Mouse (Mus musculus) gastrocnemius, postnatal 4 days (tissue): ENCODE data around the gene Duox2. TPM values are rescaled to one million over a fixed set of nuclear protein-coding genes. Genes with fewer than 3 reads are reported as not detected.

Experiments
- DNase-seq, 2 experiments: peaks; one replicate each; pipeline ENCODE4 v3.0.0; 2021 to 2022; ENCODE audit warnings: low spot score in 2 of 2, mixed read lengths in 2 of 2
- total RNA-seq, 2 experiments: library from RNA; stranded (reverse); gene quantifications; 2 replicates each; pipeline ENCODE4 v1.2.3; 2021

The Duox2 gene
- total RNA-seq, 2 experiments from 2014 or later = 0.34 to 0.86 TPM

DNA sequence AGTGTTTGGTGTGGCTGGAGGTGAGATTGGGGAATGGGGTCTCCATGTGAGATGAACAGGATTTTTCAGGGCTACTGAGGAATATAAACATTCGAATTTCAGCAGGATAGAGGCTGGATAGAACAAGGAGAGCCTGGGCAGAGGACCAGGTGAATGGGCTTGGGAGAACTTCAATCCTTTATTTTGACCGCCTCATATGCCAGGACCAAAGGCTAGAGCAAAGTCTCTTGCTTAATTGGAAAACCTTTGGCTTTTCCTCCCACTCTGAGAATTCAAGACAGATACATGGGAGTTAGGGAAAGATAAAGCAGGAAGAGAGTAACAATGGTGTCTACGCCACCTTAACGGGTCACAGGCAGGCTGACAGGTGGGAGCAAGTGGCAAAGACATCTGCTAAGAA lies 57.0 kb downstream of the Duox2 start:
- no peak for DNase-seq

GRCm38 (mm10) chr2:122240735-122241134 lies 57.5 kb downstream of the Duox2 start:
- no peak for DNase-seq

DNA sequence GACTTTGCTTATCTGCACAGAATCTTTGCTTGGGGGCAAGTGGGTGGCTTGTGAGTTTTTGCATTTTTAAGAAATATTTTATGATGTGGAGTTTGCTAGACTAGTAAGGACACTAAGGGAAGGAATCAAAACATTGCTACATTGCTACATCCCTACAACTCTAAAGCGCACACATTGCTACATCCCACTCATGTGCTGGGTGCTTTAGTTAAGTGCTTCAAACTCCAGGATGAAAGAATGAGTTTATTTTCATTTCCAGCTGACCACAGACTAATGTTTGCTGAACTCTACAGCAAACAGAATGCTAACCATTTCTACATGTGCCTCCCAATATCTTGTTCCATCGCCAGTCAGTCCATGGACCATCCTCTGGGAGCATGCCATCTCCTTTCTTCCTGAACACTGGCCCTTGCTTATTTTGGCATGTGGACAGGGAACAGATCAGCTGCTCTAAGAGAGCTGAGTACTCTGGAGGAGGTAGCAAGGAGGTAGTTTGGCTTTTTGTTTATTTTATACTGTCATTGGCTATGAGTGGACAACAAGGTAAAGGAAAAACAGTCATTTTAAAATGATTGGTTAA lies 60.3 kb downstream of the Duox2 start:
- no peak for DNase-seq

DNA sequence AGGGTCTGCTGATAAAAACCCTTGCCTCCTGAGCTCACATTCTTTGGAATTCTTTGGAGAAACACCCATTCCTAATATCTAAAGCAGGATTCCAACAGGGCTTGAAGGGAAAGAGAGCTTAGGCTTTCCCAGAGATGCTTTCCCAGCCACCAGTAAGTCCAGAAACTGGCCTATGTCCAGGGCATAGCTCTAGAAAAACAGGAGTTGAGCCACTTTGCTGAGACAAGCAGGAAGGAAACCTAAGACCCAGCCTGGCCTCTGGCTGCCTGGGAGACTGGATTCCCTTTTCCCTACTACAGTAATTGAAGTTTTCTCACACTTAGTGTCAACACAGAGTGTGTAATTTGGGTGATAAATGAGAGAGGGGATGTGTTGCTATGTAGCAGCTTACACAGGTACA lies 61.9 kb downstream of the Duox2 start:
- DNase-seq = no peak

GRCm38 (mm10) chr2:122235425-122235824 lies 62.8 kb downstream of the Duox2 start:
- no peak for DNase-seq

GRCm38 (mm10) chr2:122234611-122235288 lies 63.5 kb downstream of the Duox2 start, which contains the start of gene Sord:
Sord (plus strand) TSS chr2:122234749.
- peak; percentile 72 to 77 for DNase-seq

DNA sequence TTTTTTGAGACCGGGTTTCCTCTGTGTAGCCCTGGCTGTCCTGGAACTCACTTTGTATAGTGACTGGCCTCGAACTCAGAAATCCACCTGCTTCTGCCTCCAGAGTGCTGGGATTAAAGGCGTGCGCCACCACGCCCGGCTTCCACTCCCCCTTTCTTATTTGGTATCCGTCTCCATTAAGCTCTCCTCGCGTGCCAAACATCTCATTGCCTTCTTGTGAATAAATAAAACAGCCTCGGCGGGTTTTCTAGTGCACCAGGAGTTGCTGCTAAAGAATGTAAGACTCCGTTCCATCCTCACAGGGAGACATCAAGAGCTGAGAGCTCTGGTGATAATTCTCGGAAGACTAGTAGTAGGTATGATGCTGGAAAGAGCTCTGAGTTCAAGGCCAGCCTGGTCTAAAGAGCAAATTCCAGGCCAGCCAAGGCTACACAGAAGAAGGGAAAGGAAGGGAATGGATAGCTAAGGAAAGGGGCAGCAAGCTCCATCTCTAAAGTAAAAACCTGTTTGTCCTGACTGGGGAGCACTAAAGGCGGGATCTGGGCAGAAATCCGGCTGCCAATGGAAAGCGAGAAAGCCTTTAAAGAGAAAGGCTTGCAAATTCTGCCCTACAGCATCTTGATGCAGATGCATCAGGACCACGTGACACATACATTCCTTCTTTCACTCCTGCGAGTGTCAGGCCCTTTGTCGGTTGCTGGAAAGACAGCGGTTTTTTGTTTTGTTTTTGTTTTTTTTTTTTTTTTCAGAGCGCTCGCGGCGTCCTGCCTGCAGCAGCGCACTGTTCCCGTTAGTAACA lies 64.3 kb downstream of the Duox2 start:
- DNase-seq = peak in 1 of 2 experiments; percentile 20

GRCm38 (mm10) chr2:122233341-122233740 lies 64.9 kb downstream of the Duox2 start:
- DNase-seq = no peak

GRCm38 (mm10) chr2:122231616-122232015 lies 66.6 kb downstream of the Duox2 start:
- DNase-seq = no peak

DNA sequence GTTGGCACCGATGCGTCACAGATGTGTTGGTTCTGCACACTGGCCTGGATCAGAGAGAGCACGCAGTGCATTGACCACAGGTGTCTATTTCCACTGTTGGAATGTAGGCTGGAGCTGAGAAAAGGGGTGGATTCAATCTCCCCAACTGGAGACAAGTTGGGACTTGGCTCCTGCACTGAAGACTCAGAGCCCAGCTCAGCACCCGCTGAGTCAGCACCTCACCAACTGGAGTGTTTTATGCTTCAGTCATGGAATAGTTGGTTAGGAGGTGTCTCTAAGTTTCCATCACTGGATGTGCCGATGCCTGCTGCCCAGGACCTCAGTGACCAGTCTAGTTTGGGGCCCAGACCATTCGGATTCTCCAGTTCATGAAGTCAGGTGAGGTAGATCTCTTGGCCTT lies 67.9 kb downstream of the Duox2 start:
- no peak for DNase-seq

Other genes starting within 250 kb of the Duox2 start
- gene Spg11, start 180.1 kb downstream of the Duox2 start, total RNA-seq = 10 to 100 TPM; 11.4 to 12.8 TPM
- gene B2m, start 150.8 kb downstream of the Duox2 start, total RNA-seq = 100 to 1,000 TPM; 168 to 182 TPM
- not detected for gene Trim69, start 137.7 kb downstream of the Duox2 start, total RNA-seq
- not detected for gene Patl2, start 112.3 kb downstream of the Duox2 start, total RNA-seq
- gene Terb2, start 112.2 kb downstream of the Duox2 start, total RNA-seq = not detected
- 10 to 100 TPM; 10.6 to 16.4 TPM for gene Sord, start 63.7 kb downstream of the Duox2 start, total RNA-seq
- gene Duoxa2, start 451 bp upstream of the Duox2 start, total RNA-seq = not detected
- gene Duoxa1, start 15.3 kb upstream of the Duox2 start, total RNA-seq = 1 to 10 TPM; 1.2 TPM
- under 1 TPM; 0.37 to 0.49 TPM for gene Duox1, start 17.2 kb upstream of the Duox2 start, total RNA-seq
- gene Shf, start 70.7 kb upstream of the Duox2 start, total RNA-seq = 10 to 100 TPM; 11.9 to 12.2 TPM
- 1 to 10 TPM; 6.7 to 8.3 TPM for gene Slc28a2, start 128.0 kb upstream of the Duox2 start, total RNA-seq
- gene Gm14085, start 186.5 kb upstream of the Duox2 start, total RNA-seq = under 1 TPM; 0.31 to 0.39 TPM